Mouse (Mus musculus) E14TG2a.4 (cell line): ENCODE results near the gene Slc25a11.

Experiments
- H3K27me3 ChIP-seq: 2 replicates; pipeline ENCODE4 v1.6.1; 2014; ENCODE audit warnings: low read length, control low read depth; ENCODE audit not compliant: insufficient read depth
- H3K36me3 ChIP-seq: 2 replicates; pipeline ENCODE4 v1.6.1; 2014; ENCODE audit warnings: low read length, control low read depth; ENCODE audit not compliant: insufficient read depth
- H3K4me1 ChIP-seq: replicated peaks from 2 replicates; pipeline ENCODE4 v1.6.1; 2014; ENCODE audit warnings: low read depth, low read length, control low read depth
- H3K4me3 ChIP-seq: replicated peaks from 2 replicates; pipeline ENCODE4 v1.5.1; 2014; ENCODE audit warnings: mild to moderate bottlenecking, low read length
- H3K9me3 ChIP-seq: 2 replicates; pipeline ENCODE4 v1.6.1; 2014; ENCODE audit warnings: low read length, control low read depth
- CTCF ChIP-seq: conservative IDR thresholded peaks from 2 replicates; pipeline ENCODE4 v1.5.1; 2014; ENCODE audit warnings: low read length
- NANOG ChIP-seq: IDR thresholded peaks from 2 replicates; pipeline ENCODE4 v1.6.1; 2014; ENCODE audit warnings: borderline replicate concordance, low read length, mixed read lengths
- POU5F1 ChIP-seq: IDR thresholded peaks from 2 replicates; pipeline ENCODE4 v1.6.1; 2014; ENCODE audit warnings: low read length, borderline replicate concordance

Gene Slc25a11

GRCm38 (mm10) chr11:70649185-70649734 lies 2.0 kb upstream of the Slc25a11 start:
- Histone ChIP-seq H3K4me3 (peak overlapping the region; percentile 98; the same call in 1 of the 2 replicates), H3K36me3 (peaks cover 75% of the 10 kb centered on the region), H3K4me1 (peaks cover 71% of the 10 kb centered on the region), H3K9me3 (peaks cover 50% of the 10 kb centered on the region), H3K27me3 (no peaks in the 10 kb centered on the region)
- TF ChIP-seq NANOG (no peak), POU5F1 (no peak), CTCF (no peak)

- peaks cover 80% of the 10 kb centered on the region for H3K36me3 ChIP-seq
- peaks cover 71% of the 10 kb centered on the region for H3K4me1 ChIP-seq
- peak overlapping the region; percentile 98 for H3K4me3 ChIP-seq
- no peak for TF ChIP-seq CTCF
- no peak for TF ChIP-seq NANOG
- TF ChIP-seq POU5F1: no peak
- H3K27me3 ChIP-seq: no peaks in the 10 kb centered on the region
- peaks cover 47% of the 10 kb centered on the region for H3K9me3 ChIP-seq
Observed at GRCm38 (mm10) chr11:70648512-70648911, 1.2 kb upstream of the Slc25a11 start.

GRCm38 (mm10) chr11:70647716-70648420 lies 589 bp upstream of the Slc25a11 start:
- H3K4me3 ChIP-seq: peak overlapping the region; percentile 98
- H3K9me3 ChIP-seq: peaks cover 41% of the 10 kb centered on the region
- TF ChIP-seq NANOG: no peak
- no peak for TF ChIP-seq POU5F1
- TF ChIP-seq CTCF: no peak
- H3K27me3 ChIP-seq: no peaks in the 10 kb centered on the region
- H3K4me1 ChIP-seq: peaks cover 69% of the 10 kb centered on the region
- peaks cover 79% of the 10 kb centered on the region for H3K36me3 ChIP-seq

- Histone ChIP-seq H3K36me3 (peaks cover 67% of the 10 kb centered on the region), H3K9me3 (peaks cover 24% of the 10 kb centered on the region)
- TF ChIP-seq NANOG (no peak), POU5F1 (no peak), CTCF (no peak)
Observed at GRCm38 (mm10) chr11:70646259-70646555, 1.1 kb downstream of the Slc25a11 start.

GRCm38 (mm10) chr11:70645461-70646258 lies 1.6 kb downstream of the Slc25a11 start:
- H3K4me1 ChIP-seq: peaks cover 48% of the 10 kb centered on the region

More at GRCm38 (mm10) chr11:70646259-70646555, 1.1 kb downstream of the Slc25a11 start:
- no peaks in the 10 kb centered on the region for H3K27me3 ChIP-seq
- H3K4me3 ChIP-seq: peak overlapping the region; percentile 92
- peaks cover 54% of the 10 kb centered on the region for H3K4me1 ChIP-seq

GRCm38 (mm10) chr11:70644564-70645103 lies 2.6 kb downstream of the Slc25a11 start:
- no peaks in the 10 kb centered on the region for H3K27me3 ChIP-seq
- peaks cover 51% of the 10 kb centered on the region for H3K36me3 ChIP-seq
- peaks cover 41% of the 10 kb centered on the region for H3K4me1 ChIP-seq
- H3K9me3 ChIP-seq: peaks cover 8% of the 10 kb centered on the region
- H3K4me3 ChIP-seq: no peak overlapping the region
- TF ChIP-seq CTCF (no peak), NANOG (no peak), POU5F1 (no peak)

More at GRCm38 (mm10) chr11:70645461-70646258, 1.6 kb downstream of the Slc25a11 start:
- H3K9me3 ChIP-seq: peaks cover 19% of the 10 kb centered on the region
- TF ChIP-seq POU5F1 (no peak), CTCF (no peak), NANOG (no peak)
- no peaks in the 10 kb centered on the region for H3K27me3 ChIP-seq
- peaks cover 61% of the 10 kb centered on the region for H3K36me3 ChIP-seq
- peak overlapping the region; percentile 92 for H3K4me3 ChIP-seq

GRCm38 (mm10) chr11:70643051-70643450 lies 4.2 kb downstream of the Slc25a11 start:
- no peak overlapping the region for H3K4me3 ChIP-seq
- peaks cover 36% of the 10 kb centered on the region for H3K36me3 ChIP-seq
- H3K4me1 ChIP-seq: peaks cover 25% of the 10 kb centered on the region
- H3K9me3 ChIP-seq: no peaks in the 10 kb centered on the region
- no peak for TF ChIP-seq POU5F1
- TF ChIP-seq NANOG: no peak
- TF ChIP-seq CTCF: no peak
- H3K27me3 ChIP-seq: 0 out of 2 replicates have a peak, but pooled peaks cover 3% of the 10 kb centered on the region

GRCm38 (mm10) chr11:70641241-70641640 lies 6.0 kb downstream of the Slc25a11 start:
- Histone ChIP-seq H3K9me3 (no peaks in the 10 kb centered on the region), H3K36me3 (peaks cover 36% of the 10 kb centered on the region), H3K27me3 (0 out of 2 replicates have a peak, but pooled peaks cover 3% of the 10 kb centered on the region), H3K4me1 (peaks cover 19% of the 10 kb centered on the region), H3K4me3 (no peak overlapping the region)
- no peak for TF ChIP-seq CTCF
- no peak for TF ChIP-seq POU5F1
- TF ChIP-seq NANOG: no peak
